Mouse (Mus musculus): ENCODE data around the gene Pkm.
A peak's percentile ranks its signal among the peaks of the same experiment; 100 is the strongest.

Gene Pkm

DNA sequence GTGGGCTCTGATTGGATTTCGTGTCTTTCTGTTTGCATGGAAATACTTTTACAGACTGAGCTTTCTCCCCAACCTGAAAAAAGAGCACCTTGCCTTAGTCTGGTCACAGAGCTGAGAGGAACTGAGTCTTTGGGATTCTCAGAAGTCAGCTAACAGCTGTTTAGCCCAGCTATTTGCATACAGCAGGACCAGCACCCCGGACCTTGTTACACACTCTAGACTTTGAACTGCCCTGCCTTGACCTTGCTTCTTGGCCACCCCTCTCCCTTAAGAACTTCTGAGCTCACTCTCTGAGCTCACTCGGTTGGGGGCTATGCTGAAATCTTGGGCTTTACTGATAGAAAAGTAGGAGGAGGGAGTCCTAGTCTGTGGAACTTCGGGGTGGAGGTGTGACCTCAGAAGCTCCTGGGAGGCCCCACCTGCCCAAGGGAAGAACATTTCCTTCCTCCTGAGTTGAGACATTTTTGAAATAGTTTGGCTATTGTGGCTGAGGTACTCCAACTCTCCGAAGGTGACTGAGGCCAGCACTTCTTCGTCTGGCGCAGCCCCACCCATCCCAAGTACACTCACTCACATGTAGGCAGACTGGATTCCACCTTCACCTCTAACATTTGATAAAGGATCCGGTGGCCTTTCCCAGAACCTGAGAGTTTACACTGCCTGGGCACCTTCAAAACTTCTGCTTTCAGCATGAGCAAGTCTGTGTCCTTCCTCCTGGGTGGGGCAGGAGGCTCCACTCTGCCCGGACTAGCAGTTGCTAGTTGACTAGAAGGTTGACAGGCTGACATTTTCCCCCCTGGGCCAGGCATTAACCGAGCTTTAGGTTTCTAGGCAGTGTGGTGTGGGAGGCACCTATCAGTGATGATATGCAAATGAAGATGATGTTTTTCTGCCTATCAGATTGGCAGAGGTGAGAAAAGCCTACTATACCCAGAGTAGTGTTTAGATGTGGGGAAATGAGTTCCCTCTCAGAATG is 51.0 kb downstream of the Pkm start:
- DNase-seq (ENCODE audit: low read depth, low spot score), result no peak

GRCm38 (mm10) chr9:59709225-59709624 is 53.1 kb downstream of the Pkm start:
- no peak for DNase-seq (ENCODE audit: low read depth, low spot score)

GRCm38 (mm10) chr9:59716275-59716898 is 60.2 kb downstream of the Pkm start:
- DNase-seq (ENCODE audit: low read depth, low spot score), result no peak

DNA sequence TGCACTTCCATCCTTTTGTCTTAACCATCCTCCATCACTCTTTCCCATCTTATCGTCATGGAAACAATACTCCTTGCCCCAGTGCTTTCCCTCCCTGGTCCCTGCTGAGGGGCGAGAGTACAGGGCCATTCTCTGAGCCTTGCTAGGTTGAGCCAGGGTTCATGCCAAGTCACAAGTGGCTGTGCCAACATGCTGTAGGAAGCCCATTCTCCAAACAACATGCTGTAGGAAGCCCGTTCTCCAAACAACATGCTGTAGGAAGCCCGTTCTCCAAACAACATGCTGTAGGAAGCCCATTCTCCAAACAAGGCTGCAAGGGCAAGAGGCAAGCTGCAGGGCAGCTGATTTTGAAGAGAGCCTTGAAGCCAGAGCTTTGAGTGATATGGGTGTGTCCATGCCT is 62.1 kb downstream of the Pkm start:
- DNase-seq (ENCODE audit: low read depth, low spot score), result no peak

GRCm38 (mm10) chr9:59721144-59721543 is 65.0 kb downstream of the Pkm start:
- no peak for DNase-seq (ENCODE audit: low read depth, low spot score)

GRCm38 (mm10) chr9:59723096-59723657 is 67.0 kb downstream of the Pkm start:
- peak; percentile 57 for DNase-seq (ENCODE audit: low read depth, low spot score)

GRCm38 (mm10) chr9:59723791-59724442 is 67.7 kb downstream of the Pkm start:
- no peak for DNase-seq (ENCODE audit: low read depth, low spot score)

GRCm38 (mm10) chr9:59725515-59725914 is 69.3 kb downstream of the Pkm start:
- DNase-seq (ENCODE audit: low read depth, low spot score), result no peak

DNA sequence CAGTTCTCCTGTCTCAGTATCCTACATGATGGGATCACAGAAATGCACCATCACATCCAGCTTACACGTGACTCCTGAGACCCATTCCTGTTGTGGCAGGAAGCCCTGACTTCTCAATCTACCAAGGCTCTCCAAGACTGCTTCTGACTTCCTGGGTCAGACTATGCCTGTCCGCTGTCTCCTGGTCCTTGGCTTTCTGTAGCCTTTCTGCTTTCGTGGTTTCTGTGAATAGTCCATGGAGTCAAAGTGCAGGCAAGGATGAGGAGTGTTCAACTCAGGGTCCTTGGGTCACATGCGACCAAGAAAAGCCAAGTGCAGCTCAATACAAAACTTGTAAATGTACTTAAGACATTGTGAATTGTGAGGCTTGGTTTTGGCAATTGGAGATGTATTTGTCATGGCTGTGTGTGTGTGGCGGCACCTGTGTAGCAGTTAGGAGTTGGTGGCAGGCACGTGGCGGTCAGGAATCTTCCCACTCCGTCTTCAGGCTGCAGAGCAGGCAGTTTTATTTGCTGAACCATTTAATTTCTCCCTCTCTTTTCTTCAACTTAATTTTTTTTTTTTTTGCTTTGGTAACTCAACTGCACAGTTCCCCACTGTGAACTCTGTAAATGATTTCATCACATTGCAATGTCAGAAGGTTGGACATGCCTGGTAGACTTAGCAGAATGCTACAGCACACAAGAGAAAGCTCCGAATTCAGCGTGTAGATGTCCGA is 71.6 kb downstream of the Pkm start:
- DNase-seq (ENCODE audit: low read depth, low spot score), result no peak
